Mouse (Mus musculus) stomach, embryonic 16.5 days (tissue): ENCODE measurements at regions not wholly inside any gene's neighbourhood (a gene's known extent, or its start where the extent isn't known, plus 50 kb on each side); places are given as distances from the start of the nearest gene placed in this dataset.

Experiments used
- ATAC-seq: fragments of 200-750 bp; cut with Nextera tagmentation; 2 replicates; pipeline ENCODE4 v1.8.0; 2017; ENCODE audit warnings: moderate number of reproducible peaks, moderate TSS enrichment; ENCODE audit not compliant: insufficient read depth, low FRiP score
- H3K27ac ChIP-seq: fragments of 300-500 bp; sonication (generic); 2 replicates; pipeline ENCODE4 v1.5.1; 2014; ENCODE audit warnings: low read length
- H3K27me3 ChIP-seq: fragments of 300-500 bp; sonication (generic); 2 replicates; pipeline ENCODE4 v1.6.1; 2014; ENCODE audit warnings: low read length, control low read depth, mixed read lengths; ENCODE audit not compliant: control insufficient read depth, insufficient read depth
- H3K36me3 ChIP-seq: fragments of 300-500 bp; sonication (generic); 2 replicates; pipeline ENCODE4 v1.6.1; 2014; ENCODE audit warnings: low read length; ENCODE audit not compliant: control insufficient read depth, insufficient read depth
- H3K4me1 ChIP-seq: fragments of 300-500 bp; sonication (generic); 2 replicates; pipeline ENCODE4 v1.6.1; 2014; ENCODE audit warnings: low read length, control low read depth, mixed read lengths; ENCODE audit not compliant: control insufficient read depth, insufficient read depth
- H3K4me2 ChIP-seq: fragments of 300-500 bp; sonication (generic); 2 replicates; pipeline ENCODE4 v1.6.1; 2014; ENCODE audit warnings: low read depth, low read length, mixed read lengths
- H3K4me3 ChIP-seq: fragments of 300-500 bp; sonication (generic); replicated peaks from 2 replicates; pipeline ENCODE4 v1.5.1; 2014; ENCODE audit warnings: mild to moderate bottlenecking, low read length
- H3K9ac ChIP-seq: fragments of 300-500 bp; sonication (generic); 2 replicates; pipeline ENCODE4 v1.6.1; 2014; ENCODE audit warnings: low read length
- H3K9me3 ChIP-seq: fragments of 300-500 bp; sonication (generic); replicated peaks from 2 replicates; pipeline ENCODE4 v1.6.1; 2016; ENCODE audit warnings: low read length, control low read depth; ENCODE audit not compliant: control insufficient read depth
- WGBS: fragments of 180-500 bp; shearing (Covaris S2); extraction: QIAGEN DNeasy Blood & Tissue Kit; methylation state at CpG from one replicate; pipeline ENCODE4 v1.1.7; 2014; 5-methylcytosine and 5-hydroxymethylcytosine counted together

GRCm38 (mm10) chr12:26115339-26115912 is 299.6 kb downstream of the Rnf144a start:
- Histone ChIP-seq H3K4me1 (no peaks in the 10 kb centered on the region), H3K4me3 (no peak overlapping the region), H3K27ac (no peak overlapping the region), H3K27me3 (no peaks in the 10 kb centered on the region), H3K36me3 (no peaks in the 10 kb centered on the region), H3K4me2 (no peak overlapping the region), H3K9me3 (no peaks in the 10 kb centered on the region), H3K9ac (no peak overlapping the region)
- 58% methylated on average over 9 of the region's 9 CpGs for WGBS
- ATAC-seq = no peak

GRCm38 (mm10) chr12:26112166-26113019 is 302.7 kb downstream of the Rnf144a start:
- no peak overlapping the region for H3K27ac ChIP-seq
- no peak overlapping the region for H3K9ac ChIP-seq
- no peaks in the 10 kb centered on the region for H3K27me3 ChIP-seq
- WGBS = 74% methylated on average over 8 of the region's 8 CpGs
- H3K4me3 ChIP-seq = no peak overlapping the region
- no peak overlapping the region for H3K4me2 ChIP-seq
- no peaks in the 10 kb centered on the region for H3K9me3 ChIP-seq
- no peaks in the 10 kb centered on the region for H3K4me1 ChIP-seq
- H3K36me3 ChIP-seq = no peaks in the 10 kb centered on the region
- no peak; the same call in 1 of the 2 replicates for ATAC-seq

- H3K27ac ChIP-seq = no peak overlapping the region
- 87% methylated on average over 6 of the region's 6 CpGs for WGBS
- ATAC-seq = no peak
These were observed 305.2 kb downstream of the Rnf144a start for GRCm38 (mm10) chr12:26109866-26110265.

DNA sequence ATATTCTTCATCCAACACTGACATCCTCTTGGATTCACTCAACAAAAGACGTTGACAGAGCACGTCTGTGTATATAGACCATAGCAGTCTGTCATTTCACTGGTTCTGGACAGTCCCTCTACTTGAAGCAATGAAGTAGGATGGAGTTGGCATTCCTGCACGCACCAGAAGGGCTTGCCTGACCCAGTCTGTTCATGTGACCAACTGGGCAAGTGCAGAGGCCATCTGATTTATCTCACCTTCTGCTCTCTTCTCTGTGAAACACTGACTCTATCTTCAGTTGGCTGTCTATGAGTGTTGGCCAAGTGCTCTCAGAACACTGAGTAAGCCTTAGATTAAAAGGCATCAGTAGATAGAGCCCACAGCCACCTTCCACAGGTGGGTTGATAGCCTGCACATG is 310.7 kb downstream of the Rnf144a start:
- Histone ChIP-seq H3K9ac (no peak overlapping the region), H3K27me3 (no peaks in the 10 kb centered on the region), H3K27ac (no peak overlapping the region), H3K4me1 (no peaks in the 10 kb centered on the region), H3K36me3 (no peaks in the 10 kb centered on the region), H3K4me3 (no peak overlapping the region), H3K9me3 (no peaks in the 10 kb centered on the region), H3K4me2 (no peak overlapping the region)
- 44% methylated on average over 3 of the region's 3 CpGs for WGBS
- ATAC-seq = no peak

More at GRCm38 (mm10) chr12:26109866-26110265, 305.2 kb downstream of the Rnf144a start:
- Histone ChIP-seq H3K27me3 (no peaks in the 10 kb centered on the region), H3K9me3 (no peaks in the 10 kb centered on the region), H3K9ac (no peak overlapping the region), H3K4me2 (no peak overlapping the region), H3K4me3 (no peak overlapping the region), H3K4me1 (no peaks in the 10 kb centered on the region), H3K36me3 (no peaks in the 10 kb centered on the region)

DNA sequence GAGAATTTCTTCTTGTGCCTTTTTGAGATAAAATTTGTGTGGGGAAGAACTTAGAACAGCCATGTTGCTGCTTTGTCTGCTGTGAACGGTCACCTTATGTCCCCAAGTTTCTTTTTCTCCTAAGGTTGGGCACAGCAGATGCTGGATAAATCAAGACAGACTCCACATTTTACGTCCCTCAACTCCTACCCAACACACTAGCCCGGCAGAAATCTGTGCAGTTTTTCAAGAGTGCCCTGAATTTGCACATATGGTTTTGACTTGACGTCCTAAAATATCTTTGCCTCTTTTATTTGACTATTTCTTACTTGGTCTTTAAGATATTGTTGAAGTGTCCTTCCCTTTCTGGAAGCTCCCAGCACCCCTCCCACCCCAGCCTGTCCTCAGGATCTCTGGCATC is 312.7 kb downstream of the Rnf144a start:
- no peaks in the 10 kb centered on the region for H3K9me3 ChIP-seq
- no peaks in the 10 kb centered on the region for H3K36me3 ChIP-seq
- ATAC-seq = no peak
- no peak overlapping the region for H3K4me3 ChIP-seq
- no peak overlapping the region for H3K27ac ChIP-seq
- H3K4me2 ChIP-seq = no peak overlapping the region
- WGBS = 91% methylated on average over 4 of the region's 4 CpGs
- no peak overlapping the region for H3K9ac ChIP-seq
- H3K27me3 ChIP-seq = no peaks in the 10 kb centered on the region
- H3K4me1 ChIP-seq = no peaks in the 10 kb centered on the region

- WGBS = 69% methylated on average over 2 of the region's 2 CpGs
- H3K27me3 ChIP-seq = no peaks in the 10 kb centered on the region
- ATAC-seq = no peak
These were observed 314.9 kb downstream of the Rnf144a start for GRCm38 (mm10) chr12:26100140-26100539.

DNA sequence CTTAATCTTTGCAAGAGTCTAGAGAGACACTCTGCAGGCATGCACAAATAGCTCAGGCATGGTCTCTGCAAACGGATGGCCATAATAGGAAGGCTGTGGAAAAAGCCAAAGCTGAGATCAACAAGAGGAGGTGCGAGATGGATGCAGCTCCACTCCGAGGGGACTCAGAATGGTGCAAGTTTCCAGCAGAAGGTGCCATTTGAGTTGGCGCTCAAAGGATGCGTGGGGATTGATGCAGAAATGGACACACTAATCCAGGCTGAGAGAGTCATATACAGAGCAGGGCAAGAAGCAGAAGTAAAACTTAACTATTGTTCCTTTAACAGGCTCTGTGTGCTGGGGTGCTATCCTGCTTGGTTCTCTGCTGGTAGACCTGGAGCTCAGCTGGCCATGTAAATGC is 315.9 kb downstream of the Rnf144a start:
- no peak overlapping the region for H3K27ac ChIP-seq

More at GRCm38 (mm10) chr12:26100140-26100539, 314.9 kb downstream of the Rnf144a start:
- Histone ChIP-seq H3K4me1 (no peaks in the 10 kb centered on the region), H3K9me3 (no peaks in the 10 kb centered on the region), H3K27ac (no peak overlapping the region), H3K4me3 (no peak overlapping the region), H3K4me2 (no peak overlapping the region), H3K9ac (no peak overlapping the region), H3K36me3 (no peaks in the 10 kb centered on the region)

DNA sequence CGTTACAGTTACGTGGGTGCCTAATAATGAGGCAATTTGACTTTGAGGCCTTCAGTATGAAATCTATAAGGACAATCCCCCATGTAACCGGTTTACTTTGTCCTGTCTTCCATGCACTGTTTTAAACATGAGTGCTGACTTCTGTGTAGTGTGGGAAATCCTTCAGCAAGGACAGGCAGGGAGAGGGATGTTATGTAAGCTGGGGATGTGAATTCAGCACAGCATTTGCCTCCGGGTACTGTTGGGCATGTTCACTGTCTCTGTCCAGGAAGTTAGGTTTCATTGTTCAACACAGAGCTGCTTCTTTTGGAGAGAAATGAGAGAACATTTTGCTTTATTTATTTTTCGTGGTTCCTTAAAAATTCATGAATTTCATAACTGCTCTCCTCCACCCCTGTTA is 322.7 kb downstream of the Rnf144a start:
- H3K4me1 ChIP-seq = no peaks in the 10 kb centered on the region
- no peak overlapping the region for H3K9ac ChIP-seq
- H3K4me3 ChIP-seq = no peak overlapping the region
- WGBS = 58% methylated on average over 5 of the region's 5 CpGs
- no peaks in the 10 kb centered on the region for H3K9me3 ChIP-seq
- H3K36me3 ChIP-seq = no peaks in the 10 kb centered on the region
- no peaks in the 10 kb centered on the region for H3K27me3 ChIP-seq
- H3K27ac ChIP-seq = no peak overlapping the region
- ATAC-seq = no peak
- H3K4me2 ChIP-seq = no peak overlapping the region

More for the DNA sequence above, 315.9 kb downstream of the Rnf144a start:
- Histone ChIP-seq H3K4me3 (no peak overlapping the region), H3K9ac (no peak overlapping the region), H3K27me3 (no peaks in the 10 kb centered on the region), H3K9me3 (no peaks in the 10 kb centered on the region), H3K36me3 (no peaks in the 10 kb centered on the region), H3K4me1 (no peaks in the 10 kb centered on the region), H3K4me2 (no peak overlapping the region)
- no peak for ATAC-seq
- WGBS = 91% methylated on average over 5 of the region's 5 CpGs

- H3K4me3 ChIP-seq = no peak overlapping the region
- no peaks in the 10 kb centered on the region for H3K36me3 ChIP-seq
- H3K9me3 ChIP-seq = no peaks in the 10 kb centered on the region
- H3K4me2 ChIP-seq = no peak overlapping the region
- H3K27me3 ChIP-seq = no peaks in the 10 kb centered on the region
- no peak for ATAC-seq
- no peaks in the 10 kb centered on the region for H3K4me1 ChIP-seq
- no peak overlapping the region for H3K9ac ChIP-seq
- no peak overlapping the region for H3K27ac ChIP-seq
- WGBS = 65% methylated on average over 3 of the region's 3 CpGs
These were observed 323.2 kb downstream of the Rnf144a start for GRCm38 (mm10) chr12:26091865-26092264.
